Mouse (Mus musculus) cortical plate, adult 2 months (tissue): ENCODE results near the gene Psmd2. TPM values are rescaled to one million over a fixed set of nuclear protein-coding genes. Genes with fewer than 3 reads are reported as not detected.

ENCODE experiments used
- H3K27ac ChIP-seq: fragments of 200-500 bp; 2 replicates; pipeline ENCODE4 v1.5.1; 2012; ENCODE audit warnings: low read length, control low read depth, inconsistent platforms; ENCODE audit not compliant: insufficient read depth
- H3K4me1 ChIP-seq: fragments of 200-500 bp; 2 replicates; pipeline ENCODE4 v1.6.1; 2011; ENCODE audit warnings: low read length; ENCODE audit not compliant: control insufficient read depth, insufficient read depth
- H3K4me3 ChIP-seq: fragments of 200-500 bp; 2 replicates; pipeline ENCODE4 v1.5.1; 2011; ENCODE audit warnings: mild to moderate bottlenecking, low read length, control low read depth; ENCODE audit not compliant: insufficient read depth
- CTCF ChIP-seq: fragments of 200-500 bp; IDR thresholded peaks from 2 replicates; pipeline ENCODE4 v1.5.1; 2011; ENCODE audit warnings: mild to moderate bottlenecking, control low read depth, low read length; ENCODE audit not compliant: insufficient read depth; ENCODE audit errors: extremely low read depth
- POLR2A ChIP-seq: fragments of 200-500 bp; IDR thresholded peaks from 2 replicates; pipeline ENCODE4 v1.6.1; 2011; ENCODE audit warnings: mild to moderate bottlenecking, low read length, control low read depth; ENCODE audit not compliant: insufficient read depth; ENCODE audit errors: extremely low read depth
- polyA plus RNA-seq: library from polyadenylated mRNA; depleted of rRNA; stranded (reverse); fragments of >200 nt; gene quantifications from 2 replicates; pipeline ENCODE4 v1.2.3, GENCODE M21; 2012; rRNA removed

Psmd2 gene
- polyA plus RNA-seq, 1 experiment, result 173 TPM

DNA sequence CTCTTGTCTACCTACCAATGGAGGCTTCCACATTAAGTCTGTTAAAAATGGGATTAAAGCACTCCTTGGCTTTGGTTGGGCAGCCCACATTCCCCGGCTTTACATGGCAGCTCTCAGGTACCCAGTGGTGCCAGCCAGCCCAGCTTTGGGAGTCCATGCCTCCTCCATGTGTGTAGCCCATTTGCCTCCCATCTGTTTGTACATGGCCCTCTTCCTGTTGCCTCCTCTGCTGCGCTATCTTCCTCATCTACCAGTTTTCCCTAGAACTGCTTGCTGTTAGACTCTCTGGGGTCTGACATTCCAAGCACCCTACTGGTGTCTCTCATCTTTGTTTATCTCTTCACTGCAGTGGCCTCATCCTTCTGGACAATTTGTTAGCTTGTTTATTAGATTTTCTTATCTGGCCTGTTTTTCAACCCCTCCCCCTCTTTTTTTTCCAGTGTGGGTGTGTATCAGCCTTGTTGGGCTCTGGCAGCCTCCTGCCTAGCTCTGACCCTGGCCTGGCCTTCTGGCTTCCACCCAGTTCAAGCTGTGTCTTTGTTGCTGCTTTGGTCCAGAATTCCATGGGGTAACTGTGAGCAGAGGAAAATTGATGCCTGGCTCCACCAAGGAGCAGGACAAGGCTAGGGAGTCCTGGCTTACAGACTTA lies 55.1 kb downstream of the Psmd2 start:
- TF ChIP-seq CTCF, result no peak
- TF ChIP-seq POLR2A, result no peak

DNA sequence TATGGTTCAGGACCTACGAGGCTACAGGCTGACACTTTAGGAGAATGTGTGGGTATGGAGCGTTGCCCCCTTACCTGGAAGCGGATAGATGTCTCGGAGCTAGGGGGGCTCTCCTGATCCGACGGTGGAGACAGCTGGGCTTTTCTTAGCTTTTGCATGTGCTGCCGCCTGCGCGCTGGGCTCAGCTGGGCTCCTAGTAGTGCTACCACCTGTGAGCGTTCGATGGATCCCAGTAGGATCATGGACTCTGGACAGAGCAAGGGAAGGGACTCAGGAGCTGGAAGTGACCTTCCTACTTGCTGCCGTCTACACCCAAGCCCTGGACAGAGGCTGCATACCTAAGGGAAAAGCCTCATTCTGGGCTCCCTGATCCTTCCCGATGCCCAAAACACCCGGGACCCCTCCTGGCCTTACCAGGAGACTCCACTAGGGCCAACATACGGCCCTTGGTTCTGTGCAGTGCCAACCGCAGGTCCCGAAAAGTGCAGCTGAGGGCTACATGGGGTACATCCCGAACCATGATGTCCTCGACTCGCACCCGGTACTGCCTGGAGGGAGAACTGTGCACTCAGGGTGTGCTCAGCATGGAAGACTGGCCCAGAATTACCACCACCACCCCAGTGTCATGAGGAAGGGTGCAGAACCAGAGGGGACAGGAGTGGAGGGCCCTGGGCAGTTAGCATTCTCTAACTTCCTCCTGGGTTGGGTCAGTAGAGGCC lies 56.9 kb downstream of the Psmd2 start:
- Histone ChIP-seq H3K4me1 (no peaks in the 10 kb centered on the region), H3K27ac (no peak overlapping the region), H3K4me3 (no peak overlapping the region)
- no peak for TF ChIP-seq CTCF
- no peak for TF ChIP-seq POLR2A

More for the DNA sequence above, 55.1 kb downstream of the Psmd2 start:
- H3K27ac ChIP-seq, result 0 out of 2 replicates have a peak overlapping the region, but pooled peaks have one; percentile 5
- no peaks in the 10 kb centered on the region for H3K4me1 ChIP-seq
- H3K4me3 ChIP-seq, result no peak overlapping the region

- H3K27ac ChIP-seq, result no peak overlapping the region
- no peak overlapping the region for H3K4me3 ChIP-seq
- 0 out of 2 replicates have a peak, but pooled peaks have one; percentile 14 for TF ChIP-seq POLR2A
- TF ChIP-seq CTCF, result peak; percentile 33; the same call in 1 of the 2 replicates
- H3K4me1 ChIP-seq, result no peaks in the 10 kb centered on the region; the same call in 1 of the 2 replicates
These were observed 57.7 kb downstream of the Psmd2 start for GRCm38 (mm10) chr16:20708939-20709734.

- Histone ChIP-seq H3K4me3 (no peak overlapping the region), H3K27ac (no peak overlapping the region), H3K4me1 (peaks cover 1% of the 10 kb centered on the region; the same call in 1 of the 2 replicates)
- TF ChIP-seq POLR2A (no peak; the same call in 1 of the 2 replicates), CTCF (no peak)
These were observed 58.9 kb downstream of the Psmd2 start for GRCm38 (mm10) chr16:20710370-20710769.

DNA sequence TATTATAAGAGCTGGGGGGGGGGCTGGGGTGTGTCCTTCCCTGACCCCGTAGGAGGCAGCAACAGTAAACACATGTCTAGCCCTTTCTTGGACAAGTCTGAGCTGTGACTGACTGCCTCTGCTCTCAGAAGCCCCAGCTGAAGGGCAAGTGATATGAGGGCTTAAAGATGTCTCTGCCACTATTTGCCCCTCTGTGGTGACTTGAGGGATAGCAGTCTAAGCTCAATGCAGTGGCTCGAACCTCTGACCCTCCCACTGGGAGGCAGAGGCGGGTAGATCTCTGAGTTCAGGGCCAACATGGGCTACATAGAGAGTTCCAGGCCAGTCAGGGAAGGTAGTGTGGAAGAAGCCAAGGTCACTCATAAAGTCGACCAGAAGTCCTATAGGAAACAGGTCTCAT lies 59.4 kb downstream of the Psmd2 start:
- Histone ChIP-seq H3K4me1 (peaks cover 1% of the 10 kb centered on the region; the same call in 1 of the 2 replicates), H3K27ac (no peak overlapping the region), H3K4me3 (no peak overlapping the region)
- TF ChIP-seq CTCF (no peak), POLR2A (no peak)

DNA sequence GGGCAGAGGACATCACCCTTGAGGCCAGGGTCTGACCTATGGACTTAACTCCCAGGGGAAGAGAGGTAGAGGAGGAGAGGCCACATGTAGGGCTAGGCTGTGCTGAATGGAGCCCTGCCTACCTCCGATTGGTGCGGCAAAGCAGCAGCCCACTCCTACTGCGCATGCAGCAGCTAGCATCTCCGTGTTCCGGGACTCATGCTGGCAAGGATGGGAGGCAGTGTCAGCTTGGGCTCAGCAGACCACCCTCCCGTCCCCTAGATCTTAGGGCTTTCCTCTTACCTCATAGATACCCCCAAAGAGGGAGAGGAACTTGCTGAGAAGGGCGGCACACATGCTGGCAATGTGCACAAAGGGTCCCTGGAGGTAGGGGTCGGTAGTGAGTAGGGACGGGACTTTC lies 60.7 kb downstream of the Psmd2 start:
- Histone ChIP-seq H3K4me3 (no peak overlapping the region; the same call in 1 of the 2 replicates), H3K4me1 (peaks cover 1% of the 10 kb centered on the region; the same call in 1 of the 2 replicates), H3K27ac (no peak overlapping the region)
- no peak for TF ChIP-seq POLR2A
- no peak for TF ChIP-seq CTCF

DNA sequence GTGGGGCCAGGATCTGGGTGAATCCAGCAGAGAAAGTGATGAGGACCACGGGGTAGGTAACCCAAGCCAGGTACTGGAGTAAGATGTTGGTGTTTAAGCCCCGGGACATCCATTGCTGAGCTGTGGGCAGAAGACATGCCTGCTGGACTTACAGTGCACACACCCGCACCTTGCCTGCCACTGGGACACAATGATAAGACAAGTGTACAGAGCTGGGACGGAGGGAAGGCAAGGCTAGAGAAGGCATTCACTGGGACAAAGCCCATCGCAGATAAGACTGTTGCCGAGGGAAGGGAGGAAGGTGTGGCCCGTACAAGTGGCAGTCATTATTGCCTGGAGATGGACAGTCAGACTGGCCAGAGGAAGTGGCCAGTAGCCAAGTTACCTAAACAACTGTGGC lies 61.4 kb downstream of the Psmd2 start:
- H3K27ac ChIP-seq, result no peak overlapping the region
- TF ChIP-seq CTCF (no peak), POLR2A (no peak)
- peak overlapping the region; percentile 72; the same call in 1 of the 2 replicates for H3K4me3 ChIP-seq
- peaks cover 1% of the 10 kb centered on the region; the same call in 1 of the 2 replicates for H3K4me1 ChIP-seq

Other genes with a start within 250 kb of the Psmd2 start
- gene Abcc5, start 225.3 kb upstream of the Psmd2 start, polyA plus RNA-seq, result 296 and 313 TPM in 2 replicates
- 49.1 and 50.4 TPM in 2 replicates for gene Eif2b5, start 152.8 kb upstream of the Psmd2 start, polyA plus RNA-seq
- 41.7 and 42.5 TPM in 2 replicates for gene Dvl3, start 134.7 kb upstream of the Psmd2 start, polyA plus RNA-seq
- gene Ap2m1, start 116.2 kb upstream of the Psmd2 start, polyA plus RNA-seq, result 1,329 and 1,383 TPM in 2 replicates
- gene Abcf3, start 103.1 kb upstream of the Psmd2 start, polyA plus RNA-seq, result 78.5 and 83.5 TPM in 2 replicates
- gene Vwa5b2, start 62.2 kb upstream of the Psmd2 start, polyA plus RNA-seq, result 102 and 119 TPM in 2 replicates
- gene Eef1akmt4, start 40.1 kb upstream of the Psmd2 start, polyA plus RNA-seq, result 2.5 and 3.1 TPM in 2 replicates
- gene Gm49333, start 40.0 kb upstream of the Psmd2 start, polyA plus RNA-seq, result not detected in 2 replicates
- 16.4 and 18.3 TPM in 2 replicates for gene Alg3, start 39.9 kb upstream of the Psmd2 start, polyA plus RNA-seq
- gene Camk2n2, start 30.4 kb upstream of the Psmd2 start, polyA plus RNA-seq, result 188 and 191 TPM in 2 replicates
- 25.4 and 28.3 TPM in 2 replicates for gene Ece2, start 21.8 kb upstream of the Psmd2 start, polyA plus RNA-seq
- 157 and 158 TPM in 2 replicates for gene Eif4g1, start 16.7 kb downstream of the Psmd2 start, polyA plus RNA-seq
- gene Fam131a, start 41.6 kb downstream of the Psmd2 start, polyA plus RNA-seq, result 316 and 358 TPM in 2 replicates
- 52.5 and 53.1 TPM in 2 replicates for gene Polr2h, start 66.0 kb downstream of the Psmd2 start, polyA plus RNA-seq
- 122 and 132 TPM in 2 replicates for gene Clcn2, start 66.1 kb downstream of the Psmd2 start, polyA plus RNA-seq
- 71.8 and 94.6 TPM in 2 replicates for gene Chrd, start 81.5 kb downstream of the Psmd2 start, polyA plus RNA-seq
- 20.6 and 27.1 TPM in 2 replicates for gene Thpo, start 82.9 kb downstream of the Psmd2 start, polyA plus RNA-seq